Mouse (Mus musculus) subcutaneous adipose tissue, adult 2 months (tissue): Measurements from ENCODE around the gene Elk4. TPM values are rescaled to one million over a fixed set of nuclear protein-coding genes. Genes with fewer than 3 reads are reported as not detected.

Source experiments
- polyA plus RNA-seq: library from polyadenylated mRNA; depleted of rRNA; stranded (reverse); fragments of >200 nt; gene quantifications from 2 replicates; pipeline ENCODE4 v1.2.3, GENCODE M21; 2012; ENCODE audit warnings: low replicate concordance; rRNA removed

Elk4 gene
- 23.7 and 31.1 TPM in 2 replicates for polyA plus RNA-seq

GRCm38 (mm10) chr1:132007282-132007815 lies at the start of gene Elk4:
TSS of gene Elk4 (plus strand) at chr1:132007607.

DNA sequence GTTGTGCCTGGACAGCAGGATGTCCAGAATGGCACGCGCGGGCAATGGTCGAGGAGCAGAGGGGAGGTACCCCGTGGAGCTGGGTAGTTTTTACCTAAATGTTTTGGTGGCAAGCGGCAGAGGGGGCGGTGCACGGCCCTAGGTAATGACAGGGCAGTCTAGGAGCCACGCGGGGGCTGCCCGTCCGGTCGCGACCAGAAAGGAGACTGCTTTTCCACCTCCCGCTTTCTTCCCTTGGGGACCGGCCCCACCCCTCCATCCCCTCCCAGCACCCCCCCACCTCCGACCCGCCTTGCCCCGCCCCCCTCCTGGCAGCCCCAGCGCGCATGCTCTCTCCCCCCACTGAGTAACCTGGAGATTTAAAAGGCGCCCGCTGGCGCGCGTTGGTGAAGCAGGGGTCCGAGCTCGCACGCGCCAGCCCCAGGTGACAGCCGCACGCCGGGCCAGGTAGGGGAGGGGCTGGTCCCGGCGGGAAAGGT lies 44.8 kb upstream of the Elk4 start, which contains the start of gene Slc45a3:
Slc45a3 (plus strand) TSS at position 362 of the 479 bp plus-strand sequence.

DNA sequence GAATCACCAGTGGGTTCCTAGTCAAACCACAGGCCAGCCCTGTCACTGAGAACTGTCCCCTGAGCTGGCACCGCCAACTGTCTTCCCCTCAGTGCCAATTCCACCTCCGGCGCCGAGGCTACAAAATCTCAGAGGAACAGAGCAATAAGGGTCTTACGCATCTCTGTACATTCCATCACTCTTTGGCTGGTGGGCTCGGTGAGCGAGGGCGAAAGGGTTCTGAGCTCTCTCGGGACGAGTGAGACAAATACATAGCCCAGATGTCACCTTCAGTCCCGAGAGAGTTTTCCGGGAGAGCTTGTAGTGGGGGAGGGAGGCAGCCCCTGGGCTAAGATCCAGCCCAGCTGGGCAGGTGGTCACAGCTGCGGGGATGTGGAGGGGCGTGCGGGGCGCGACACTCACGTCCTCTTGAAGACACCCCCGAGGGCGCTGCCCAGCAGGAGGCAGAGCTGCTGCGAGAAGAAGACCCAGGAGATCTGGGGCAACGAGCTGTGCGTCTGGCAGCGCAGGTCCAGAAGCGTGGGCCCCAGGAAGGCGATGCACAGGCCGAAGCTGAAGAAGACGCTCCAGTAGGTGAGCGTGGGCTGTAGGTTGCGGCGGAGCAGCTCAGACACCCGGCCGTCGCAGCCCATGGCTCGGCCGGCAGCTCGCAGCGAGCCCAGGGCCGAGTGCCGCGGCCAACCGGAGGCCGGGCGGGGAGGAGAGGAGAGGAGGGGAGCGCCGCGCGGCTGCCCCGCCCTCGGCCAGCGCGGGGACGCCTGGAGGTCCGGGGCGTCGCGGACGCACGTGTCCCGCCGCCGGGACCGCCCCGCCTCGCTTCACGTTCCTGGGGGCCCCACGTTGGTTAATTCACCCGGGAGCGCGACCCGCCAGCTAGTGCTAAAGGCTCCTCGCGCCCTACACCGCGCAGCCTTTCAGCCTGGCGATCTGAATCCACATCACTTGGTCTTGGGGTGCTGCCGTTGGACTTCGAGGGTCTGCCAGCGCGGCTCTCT lies 60.2 kb downstream of the Elk4 start, which contains the start of gene Mfsd4a:
Mfsd4a (minus strand) TSS at position 802 of the 995 bp plus-strand sequence.

Other genes starting within 250 kb of the Elk4 start
- gene Pm20d1, start 210.2 kb upstream of the Elk4 start, polyA plus RNA-seq: 2.8 and 7.7 TPM in 2 replicates
- 27.0 and 47.0 TPM in 2 replicates for gene Slc41a1, start 180.1 kb upstream of the Elk4 start, polyA plus RNA-seq
- gene Rab29, start 140.4 kb upstream of the Elk4 start, polyA plus RNA-seq: 33.9 and 49.8 TPM in 2 replicates
- gene Nucks1, start 97.1 kb upstream of the Elk4 start, polyA plus RNA-seq: 9.6 and 15.1 TPM in 2 replicates
- gene Slc45a3, start 44.6 kb upstream of the Elk4 start, polyA plus RNA-seq: 2.2 and 8.4 TPM in 2 replicates
- gene Mfsd4a, start 60.5 kb downstream of the Elk4 start, polyA plus RNA-seq: 0.80 and 8.3 TPM in 2 replicates
- gene Cdk18, start 132.1 kb downstream of the Elk4 start, polyA plus RNA-seq: 6.2 and 7.6 TPM in 2 replicates
- 0.66 TPM in 1 of 2 replicates, not detected in the other for gene Lemd1, start 183.8 kb downstream of the Elk4 start, polyA plus RNA-seq
- gene AC124108.1, start 183.8 kb downstream of the Elk4 start, polyA plus RNA-seq: 0.04 and 0.54 TPM in 2 replicates
- not detected in 2 replicates for gene Gm10188, start 222.2 kb downstream of the Elk4 start, polyA plus RNA-seq